Mouse (Mus musculus): ENCODE measurements at regions not wholly inside any gene's neighbourhood (a gene's known extent, or its start where the extent isn't known, plus 50 kb on each side); places are given as distances from the start of the nearest gene placed in this dataset.

- DNase-seq = no peak
Measured at GRCm38 (mm10) chr7:69994540-69995303, 371.8 kb downstream of the Nr2f2 start.

- no peak for DNase-seq
Measured at GRCm38 (mm10) chr7:69992383-69993327, 373.9 kb downstream of the Nr2f2 start.

- DNase-seq = no peak
Measured at GRCm38 (mm10) chr7:69991982-69992381, 374.6 kb downstream of the Nr2f2 start.

GRCm38 (mm10) chr7:69988704-69989103 is 377.8 kb downstream of the Nr2f2 start:
- DNase-seq = no peak

GRCm38 (mm10) chr7:69981301-69981700 is 385.2 kb downstream of the Nr2f2 start:
- no peak for DNase-seq

- no peak for DNase-seq
Measured at GRCm38 (mm10) chr7:69976369-69976768, 390.2 kb downstream of the Nr2f2 start.

- no peak for DNase-seq
Measured at GRCm38 (mm10) chr7:69964002-69964401, 402.5 kb downstream of the Nr2f2 start.

GRCm38 (mm10) chr7:69950221-69950670 is 416.3 kb downstream of the Nr2f2 start:
- DNase-seq = no peak

GRCm38 (mm10) chr7:69949647-69950121 is 416.9 kb downstream of the Nr2f2 start:
- peak; percentile 21 for DNase-seq

- DNase-seq = no peak
Measured at GRCm38 (mm10) chr7:69946396-69946795, 420.1 kb downstream of the Nr2f2 start.

- DNase-seq = no peak
Measured at GRCm38 (mm10) chr7:69941881-69942280, 424.7 kb downstream of the Nr2f2 start.

- no peak for DNase-seq
Measured at GRCm38 (mm10) chr7:69925261-69925660, 441.3 kb downstream of the Nr2f2 start.

GRCm38 (mm10) chr7:69924551-69924950 is 442.0 kb downstream of the Nr2f2 start:
- no peak for DNase-seq

GRCm38 (mm10) chr7:69911760-69912159 is 454.8 kb downstream of the Nr2f2 start:
- DNase-seq = no peak

- DNase-seq = no peak
Measured at GRCm38 (mm10) chr7:69890503-69891061, 476.0 kb downstream of the Nr2f2 start.

- DNase-seq = no peak
Measured at GRCm38 (mm10) chr7:69888251-69888650, 478.3 kb downstream of the Nr2f2 start.

GRCm38 (mm10) chr7:69877031-69877430 is 489.5 kb downstream of the Nr2f2 start:
- no peak for DNase-seq

GRCm38 (mm10) chr7:69865801-69866200 is 500.7 kb downstream of the Nr2f2 start:
- no peak for DNase-seq

- DNase-seq = no peak
Measured at GRCm38 (mm10) chr7:69844631-69845324, 521.8 kb downstream of the Nr2f2 start.

GRCm38 (mm10) chr7:69837379-69837778 is 529.2 kb downstream of the Nr2f2 start:
- DNase-seq = no peak

- DNase-seq = no peak
Measured at GRCm38 (mm10) chr7:69827251-69827650, 539.3 kb downstream of the Nr2f2 start.

GRCm38 (mm10) chr7:69820570-69820969 is 546.0 kb downstream of the Nr2f2 start:
- DNase-seq = no peak

- DNase-seq = no peak
Measured at GRCm38 (mm10) chr7:69812301-69812700, 554.2 kb downstream of the Nr2f2 start.
